Mouse (Mus musculus): ENCODE results near the gene Rnf217. TPM values are rescaled to one million over a fixed set of nuclear protein-coding genes. Genes with fewer than 3 reads are reported as not detected.

Gene Rnf217
- total RNA-seq, 2 experiments from 2014 or later, result 6.7 to 6.9 TPM

DNA sequence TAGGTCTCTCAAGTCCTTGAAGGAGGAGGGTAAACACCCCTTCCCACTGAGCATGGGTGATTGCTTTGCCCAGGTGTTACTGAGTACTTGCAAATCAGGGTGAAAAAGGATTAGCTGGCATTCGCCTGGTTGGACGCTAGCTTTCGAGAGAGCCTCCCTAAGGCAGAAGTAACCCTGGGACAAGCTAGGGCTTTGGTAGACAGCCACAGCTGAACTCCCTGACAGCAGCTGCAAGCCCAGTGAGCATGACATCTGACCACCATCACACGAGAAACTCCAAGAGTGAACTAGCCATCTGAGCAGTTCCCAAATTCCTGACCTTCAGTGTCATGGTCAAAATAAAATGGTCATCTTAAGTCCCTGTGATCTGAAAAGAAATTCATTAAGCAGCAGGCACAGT, 12.2 kb downstream of the Rnf217 start:
- no peak overlapping the region for H3K27ac ChIP-seq
- DNase-seq (ENCODE audit: low spot score in 2 of 2), result no peak
- H3K4me3 ChIP-seq, result no peak overlapping the region
- no peak for TF ChIP-seq CTCF (conservative IDR thresholded peaks at IDR 0.05)

DNA sequence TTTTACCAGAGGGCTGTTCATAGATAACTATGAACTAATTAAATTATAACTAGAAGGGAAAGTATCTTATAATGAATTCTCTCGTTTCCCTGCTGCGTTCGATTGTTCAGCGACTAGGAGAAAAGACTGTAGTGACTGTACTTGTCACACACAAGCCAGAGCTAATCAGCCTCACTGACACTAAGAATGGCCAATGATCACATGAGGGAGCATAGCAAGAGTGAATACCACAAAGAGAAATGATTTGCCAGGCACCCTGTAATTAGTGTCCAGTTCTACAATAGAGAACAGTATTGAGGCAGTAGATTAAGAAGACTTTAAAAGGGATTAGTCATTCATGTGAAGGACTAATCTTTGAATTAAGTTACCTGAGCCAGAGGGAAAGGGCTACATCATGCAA, 13.7 kb downstream of the Rnf217 start:
- TF ChIP-seq CTCF (conservative IDR thresholded peaks at IDR 0.05), result no peak
- Histone ChIP-seq H3K27ac (no peak overlapping the region), H3K4me3 (no peak overlapping the region)
- DNase-seq (ENCODE audit: low spot score in 2 of 2), result no peak

DNA sequence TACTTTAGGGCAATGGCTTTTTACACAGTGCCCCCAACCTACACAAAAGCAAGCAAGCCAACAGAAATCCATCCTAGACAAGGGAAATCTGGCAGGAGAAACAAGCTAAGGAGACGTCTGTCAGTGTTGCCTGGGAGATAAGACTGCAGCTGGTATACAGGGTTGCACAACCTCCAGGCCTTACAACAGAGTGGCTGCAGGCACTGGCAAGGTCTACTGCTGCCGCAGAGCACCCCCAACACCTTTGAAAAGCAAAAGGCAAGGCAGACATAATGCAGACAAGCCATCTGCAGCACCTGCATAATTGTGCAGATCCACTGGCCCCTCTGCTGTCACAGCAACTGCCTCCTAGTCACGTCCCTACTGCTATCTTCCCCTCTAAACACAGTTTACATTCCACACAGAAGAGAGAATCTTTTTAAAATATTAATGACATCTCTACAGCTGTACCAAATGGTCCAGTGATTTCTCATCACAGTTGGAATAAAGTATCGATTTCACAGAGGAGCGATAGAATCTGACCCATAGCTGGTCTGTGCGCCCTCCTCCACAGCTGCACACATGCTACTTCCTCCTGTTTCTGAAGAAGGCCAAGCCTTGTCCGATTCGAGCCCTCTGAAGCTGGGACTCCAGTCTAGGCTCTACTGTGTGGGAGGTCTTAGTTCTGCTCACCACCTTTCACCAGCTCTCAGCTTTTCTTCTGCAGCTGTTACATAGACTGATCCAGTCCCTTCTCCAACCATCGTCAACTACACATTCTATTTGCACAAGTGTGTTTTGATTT, 16.1 kb downstream of the Rnf217 start:
- DNase-seq (ENCODE audit: low spot score in 2 of 2), result no peak
- Histone ChIP-seq H3K4me3 (no peak overlapping the region), H3K27ac (peak overlapping the region; percentile 8)
- no peak for TF ChIP-seq CTCF (conservative IDR thresholded peaks at IDR 0.05)

DNA sequence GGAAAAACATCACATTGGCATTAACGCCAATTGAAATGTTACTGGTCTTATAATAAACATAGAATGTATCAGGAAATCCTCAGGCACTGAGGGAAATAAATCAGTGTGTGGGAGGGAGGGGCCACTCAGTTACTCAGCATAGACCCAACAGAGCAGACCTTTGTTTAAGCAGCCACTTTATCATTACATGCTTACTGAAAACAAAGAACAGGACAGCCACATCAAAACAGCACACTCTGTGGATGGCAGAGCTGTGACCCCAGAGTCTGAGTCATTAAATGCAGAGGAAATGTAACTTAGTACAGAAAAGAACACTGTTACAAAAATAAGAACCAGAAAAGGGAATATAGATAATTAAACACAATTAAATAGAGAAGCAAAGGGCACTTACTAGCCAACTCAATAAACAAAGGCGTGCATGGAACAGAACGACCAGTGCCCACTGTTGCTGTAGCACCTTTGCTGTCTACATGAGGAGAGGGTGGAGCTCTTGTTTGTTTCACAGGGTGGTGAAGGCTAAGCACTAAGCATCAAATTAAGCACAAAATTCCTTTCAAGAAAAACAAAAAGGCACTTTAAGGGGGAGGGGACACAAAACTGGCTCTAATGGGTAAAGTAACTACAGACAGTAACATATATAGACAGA, 16.8 kb downstream of the Rnf217 start:
- TF ChIP-seq CTCF (conservative IDR thresholded peaks at IDR 0.05), result no peak
- Histone ChIP-seq H3K4me3 (no peak overlapping the region), H3K27ac (peak overlapping the region; percentile 8)
- DNase-seq (ENCODE audit: low spot score in 2 of 2), result no peak

DNA sequence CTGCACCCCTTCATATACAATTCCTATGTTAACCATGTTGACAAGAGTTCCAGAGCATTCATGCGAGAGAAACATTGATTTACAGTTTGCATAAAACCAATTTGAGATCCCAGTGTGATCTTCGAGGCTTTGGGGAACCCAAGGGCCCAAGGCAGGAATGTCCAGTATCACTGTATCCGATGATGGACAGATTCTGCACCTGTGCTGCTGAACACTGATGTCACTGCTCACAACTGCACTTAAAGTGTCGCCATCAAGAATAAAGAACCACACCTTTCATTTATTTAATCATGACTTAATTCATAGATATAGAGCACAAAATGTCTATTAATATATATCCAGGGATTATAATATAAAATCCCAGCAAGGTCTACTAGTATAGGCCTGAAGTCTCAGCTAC, 28.3 kb downstream of the Rnf217 start:
- no peak for DNase-seq (ENCODE audit: low spot score in 2 of 2)
- Histone ChIP-seq H3K27ac (no peak overlapping the region), H3K4me3 (no peak overlapping the region)
- no peak for TF ChIP-seq CTCF (conservative IDR thresholded peaks at IDR 0.05)

DNA sequence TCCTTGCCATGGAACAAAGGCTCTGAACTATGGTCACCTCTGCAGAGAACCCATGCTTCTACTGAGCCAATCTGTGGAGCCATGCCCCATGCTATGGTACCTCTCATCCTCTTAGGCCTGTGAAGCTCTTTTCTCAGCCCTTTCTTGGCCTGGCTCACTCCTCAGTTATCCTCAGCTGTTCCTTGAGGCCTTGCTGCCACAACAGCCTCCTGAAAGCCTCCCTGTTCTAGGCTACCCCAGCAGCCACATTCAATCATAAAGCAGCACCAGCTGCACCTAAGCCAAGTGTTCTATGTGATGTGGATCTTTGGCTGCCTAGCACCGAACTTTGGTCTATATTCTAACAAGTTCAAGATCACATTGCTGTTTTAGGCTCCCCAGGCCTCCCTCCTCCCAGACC, 28.9 kb downstream of the Rnf217 start:
- no peak for TF ChIP-seq CTCF (conservative IDR thresholded peaks at IDR 0.05)
- Histone ChIP-seq H3K27ac (no peak overlapping the region), H3K4me3 (no peak overlapping the region)
- DNase-seq (ENCODE audit: low spot score in 2 of 2), result no peak

DNA sequence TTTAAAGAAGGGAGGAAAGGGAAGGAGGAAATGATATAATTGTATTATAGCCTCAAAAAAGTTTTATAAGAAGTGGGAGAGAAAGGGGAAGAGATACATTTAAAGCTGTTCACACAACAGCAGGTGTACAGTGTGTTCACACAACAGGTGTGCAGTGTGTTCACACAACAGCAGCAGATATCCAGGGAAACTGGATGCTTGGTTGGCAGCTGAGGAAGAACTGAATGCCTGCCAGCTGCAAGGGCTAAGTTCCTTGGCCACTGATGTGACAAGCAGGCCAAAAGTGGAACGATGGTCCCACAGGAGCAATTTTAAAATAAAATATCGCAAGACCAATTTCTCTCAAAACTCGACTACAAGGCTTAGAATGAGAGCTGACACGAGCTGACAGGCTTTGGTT, 35.7 kb downstream of the Rnf217 start:
- no peak for DNase-seq (ENCODE audit: low spot score in 2 of 2)
- no peak overlapping the region for H3K4me3 ChIP-seq
- no peak for TF ChIP-seq CTCF (conservative IDR thresholded peaks at IDR 0.05)

DNA sequence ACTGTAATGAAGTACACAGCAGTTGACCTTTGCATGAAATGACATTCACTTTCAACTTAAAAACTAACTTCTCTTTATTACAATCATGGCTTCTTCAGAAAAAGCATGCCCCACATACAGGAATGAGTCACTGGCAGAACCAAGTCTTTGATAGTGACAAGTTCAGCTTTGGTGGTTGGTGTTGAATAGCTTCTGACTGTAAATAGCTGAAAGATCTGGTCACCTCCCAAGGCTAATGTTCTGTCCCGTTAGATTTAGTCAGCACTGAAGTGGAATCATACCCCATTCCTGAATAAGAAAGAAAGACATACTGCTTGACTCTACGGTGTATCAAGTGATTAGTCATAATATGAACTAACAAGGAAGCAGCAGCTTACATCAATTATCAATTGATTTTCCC, 51.7 kb downstream of the Rnf217 start:
- DNase-seq (ENCODE audit: low spot score in 2 of 2), result no peak
- Histone ChIP-seq H3K27ac (no peak overlapping the region), H3K4me3 (no peak overlapping the region)
- no peak for TF ChIP-seq CTCF (conservative IDR thresholded peaks at IDR 0.05)

More for the DNA sequence above, 35.7 kb downstream of the Rnf217 start:
- H3K27ac ChIP-seq, result no peak overlapping the region

DNA sequence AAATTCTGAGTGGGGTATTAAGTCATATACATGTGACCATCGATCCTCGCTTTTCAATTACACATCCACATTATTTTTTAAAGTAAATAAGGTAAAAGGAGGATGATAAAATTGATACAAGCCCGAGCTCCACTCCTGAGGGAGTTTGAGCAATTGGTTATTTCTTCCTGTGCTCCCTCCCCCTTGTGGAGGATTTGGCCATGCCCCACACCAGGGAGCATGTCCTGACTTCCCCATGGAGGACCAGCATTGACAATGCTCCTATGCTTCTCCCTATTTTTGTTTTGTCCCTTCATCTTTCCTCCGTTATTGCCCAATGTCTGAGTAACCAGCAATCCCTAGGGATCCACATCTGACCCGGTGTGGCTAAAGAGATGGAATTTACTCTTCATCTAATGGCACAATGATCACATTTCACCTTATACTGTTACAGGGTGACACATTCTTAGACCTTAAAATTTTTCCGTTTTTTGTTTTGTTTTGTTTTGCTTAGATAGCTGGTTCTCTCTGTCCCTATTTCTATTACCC, 53.5 kb downstream of the Rnf217 start:
- no peak for DNase-seq (ENCODE audit: low spot score in 2 of 2)

DNA sequence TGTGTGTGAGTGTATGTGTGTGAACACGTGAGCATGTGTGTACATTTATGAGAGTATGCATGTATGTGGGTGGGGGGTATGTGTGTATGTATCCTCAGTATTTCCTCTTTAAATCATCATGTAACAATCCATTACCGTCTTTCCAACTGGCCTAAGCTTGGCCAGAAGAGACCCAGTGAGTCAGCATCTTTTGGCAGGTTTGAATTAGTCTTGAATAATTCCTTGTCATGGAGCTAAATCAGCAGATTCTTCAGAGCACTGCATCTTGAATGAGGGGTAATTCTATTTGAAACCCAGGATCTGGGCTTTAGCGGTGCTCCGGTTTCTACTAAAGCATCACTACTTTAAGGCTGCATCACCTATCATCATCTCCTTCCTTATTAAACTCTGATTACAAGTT, 55.7 kb downstream of the Rnf217 start:
- no peak for DNase-seq (ENCODE audit: low spot score in 2 of 2)
- H3K27ac ChIP-seq, result no peak overlapping the region
- H3K4me3 ChIP-seq, result no peak overlapping the region
- TF ChIP-seq CTCF (conservative IDR thresholded peaks at IDR 0.05), result no peak

More for the DNA sequence above, 53.5 kb downstream of the Rnf217 start:
- no peak for TF ChIP-seq CTCF (conservative IDR thresholded peaks at IDR 0.05)
- Histone ChIP-seq H3K27ac (no peak overlapping the region), H3K4me3 (no peak overlapping the region)

DNA sequence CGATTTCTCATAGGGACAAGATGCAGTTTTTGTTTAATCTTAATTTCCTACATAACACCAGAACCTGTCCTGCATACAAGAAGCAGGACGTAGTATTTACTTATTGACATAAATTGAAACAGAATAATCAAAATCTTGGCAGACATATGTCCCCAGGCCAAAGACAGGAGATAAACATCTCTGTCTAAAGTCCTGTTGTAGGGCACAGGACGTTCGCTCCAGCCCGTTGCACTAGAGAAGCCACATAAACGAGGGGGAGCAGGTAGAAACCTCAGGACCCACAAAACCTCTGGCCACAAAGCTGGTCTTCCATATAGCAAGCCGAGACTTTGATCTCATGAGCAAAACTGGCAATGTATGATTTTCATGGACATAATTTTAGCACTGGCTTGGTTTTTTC, 57.1 kb downstream of the Rnf217 start:
- H3K4me3 ChIP-seq, result no peak overlapping the region
- no peak for DNase-seq (ENCODE audit: low spot score in 2 of 2)
- TF ChIP-seq CTCF (conservative IDR thresholded peaks at IDR 0.05), result no peak
- 0 out of 2 replicates have a peak overlapping the region, but pooled peaks have one; percentile 12 for H3K27ac ChIP-seq

DNA sequence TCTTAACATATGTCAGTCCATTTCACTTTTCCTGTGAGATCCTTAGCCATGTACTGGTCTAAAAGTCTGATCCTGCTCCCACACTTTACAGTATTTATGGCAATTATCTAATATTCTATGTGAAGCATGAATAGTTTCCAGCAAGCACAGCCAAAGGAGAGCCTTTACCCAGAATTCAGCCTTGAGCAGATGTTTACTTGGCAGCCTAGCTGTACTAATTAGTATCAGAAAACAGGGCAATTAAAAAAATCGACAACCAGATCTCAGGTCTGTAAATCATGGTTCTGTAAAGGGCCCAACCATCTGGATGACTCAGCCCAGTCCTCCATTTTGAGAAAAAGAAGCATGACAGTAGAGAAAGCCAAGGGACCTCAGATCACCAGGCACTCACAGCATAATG, 57.6 kb downstream of the Rnf217 start:
- Histone ChIP-seq H3K27ac (no peak overlapping the region), H3K4me3 (no peak overlapping the region)
- no peak for DNase-seq (ENCODE audit: low spot score in 2 of 2)
- TF ChIP-seq CTCF (conservative IDR thresholded peaks at IDR 0.05), result no peak

DNA sequence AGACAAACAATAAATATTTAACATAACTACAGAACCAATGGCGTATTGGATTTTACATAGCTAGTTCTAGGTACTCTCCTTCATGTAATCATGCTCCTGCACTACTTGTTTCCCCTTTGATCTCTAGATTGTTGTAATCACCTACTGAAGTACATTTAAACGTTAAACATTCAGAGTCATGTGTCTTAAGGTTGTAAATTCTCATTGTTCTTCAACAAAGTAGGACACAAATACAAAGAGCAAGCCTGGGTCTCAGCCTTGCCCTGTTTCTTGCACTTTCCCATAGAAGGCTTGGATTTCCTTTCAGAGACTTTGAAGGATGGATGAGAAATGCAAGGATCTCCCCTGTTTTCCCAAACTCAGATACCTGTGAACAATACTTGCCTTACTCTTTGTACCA, 61.8 kb downstream of the Rnf217 start:
- no peak for DNase-seq (ENCODE audit: low spot score in 2 of 2)
- no peak for TF ChIP-seq CTCF (conservative IDR thresholded peaks at IDR 0.05)
- Histone ChIP-seq H3K27ac (no peak overlapping the region), H3K4me3 (no peak overlapping the region)

All from layer of hippocampus, adult 2 months (tissue).